Mouse (Mus musculus): ENCODE measurements around the gene Grik3. TPM values are rescaled to one million over a fixed set of nuclear protein-coding genes. Genes with fewer than 3 reads are reported as not detected.

The Grik3 gene
- total RNA-seq, 2 experiments from 2014 or later = 44.9 to 48.6 TPM

GRCm38 (mm10) chr4:125745902-125746301 is 255.4 kb downstream of the Grik3 start:
- DNase-seq (ENCODE audit: low spot score in 2 of 2) = no peak
- intact Hi-C loops (cut with DNase I) = no loop called here

DNA sequence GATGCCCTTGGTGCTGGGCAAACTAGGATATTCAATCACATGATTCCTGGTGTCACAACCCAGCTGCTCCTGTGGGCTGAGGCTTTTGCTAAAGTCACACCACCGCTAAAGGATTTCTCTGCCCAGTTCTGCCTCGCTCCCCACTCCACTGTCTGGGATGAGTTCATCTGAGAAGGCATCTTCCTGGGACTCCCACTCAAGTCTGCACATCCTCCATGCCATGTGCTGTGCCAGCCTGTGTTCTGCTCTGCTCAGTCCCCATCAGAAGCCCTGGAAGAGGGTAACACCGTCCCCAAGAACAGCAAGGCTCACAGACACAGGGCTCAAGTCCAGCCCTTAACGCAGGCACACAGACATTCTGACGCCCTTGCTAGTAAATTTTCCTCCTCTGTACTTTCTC is 265.9 kb downstream of the Grik3 start:
- intact Hi-C loops (cut with DNase I) = no loop called here
- peak in 1 of 2 experiments; percentile 11 for DNase-seq (ENCODE audit: low spot score in 2 of 2)

DNA sequence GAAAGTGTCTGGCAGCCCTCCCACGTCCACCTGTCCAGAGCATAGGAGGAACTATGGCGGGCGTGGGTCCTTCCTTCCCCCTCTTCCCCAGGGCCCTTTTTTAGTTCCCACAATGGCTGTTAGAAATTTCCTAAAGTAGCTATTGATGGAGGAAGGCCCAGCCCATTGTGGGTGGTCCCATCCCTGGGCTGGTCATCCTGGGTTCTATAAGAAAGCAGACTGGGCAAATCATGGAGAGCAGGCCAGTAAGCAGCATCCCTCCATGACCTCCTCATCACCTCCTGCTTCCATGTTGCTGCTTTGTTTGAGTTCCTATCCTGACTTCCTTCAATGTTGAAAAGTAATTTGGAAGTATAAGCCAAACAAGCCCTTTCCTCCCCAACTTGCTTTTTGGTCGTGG is 269.8 kb downstream of the Grik3 start:
- DNase-seq (ENCODE audit: low spot score in 2 of 2) = no peak
- intact Hi-C loops (cut with DNase I) = no loop called here

DNA sequence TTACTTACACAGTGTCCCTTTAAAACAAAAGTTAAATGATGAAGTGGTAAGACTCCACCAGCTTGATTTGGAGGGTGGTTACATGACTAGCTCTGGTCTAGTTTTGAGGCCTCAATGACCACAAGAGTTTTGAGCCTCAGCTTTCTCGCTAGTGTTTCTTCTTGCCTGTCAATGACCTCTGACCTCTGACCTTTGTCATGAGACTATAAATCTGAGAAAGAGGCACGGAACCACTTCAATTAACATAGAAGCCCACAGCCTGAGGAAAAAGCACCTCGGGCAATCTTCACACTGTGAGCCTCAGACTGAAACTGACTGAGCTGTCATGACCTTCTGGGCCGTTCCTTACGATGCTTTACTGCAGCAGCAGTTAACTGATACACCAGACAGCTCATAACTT is 272.6 kb downstream of the Grik3 start:
- intact Hi-C loops (cut with DNase I) = no loop called here
- no peak for DNase-seq (ENCODE audit: low spot score in 2 of 2)

Small RNAs within 50 kb of the gene (microRNA-seq; reads per million reads assigned to microRNA genes)
- not detected for gene Mir692-2
